Mouse (Mus musculus) embryonic fibroblast, embryonic 13.5 days (primary cell): ENCODE measurements around the gene Nubp2.

Experiments
- CTCF ChIP-seq: IDR thresholded peaks from 2 replicates; pipeline ENCODE4 v1.5.1; 2011; ENCODE audit warnings: mild to moderate bottlenecking, control low read depth, low read length, moderate library complexity, borderline replicate concordance; ENCODE audit not compliant: insufficient read depth
- POLR2A ChIP-seq: IDR thresholded peaks from 2 replicates; pipeline ENCODE4 v1.6.1; 2011; ENCODE audit warnings: low read depth, mild to moderate bottlenecking, control low read depth, low read length, moderate library complexity

DNA sequence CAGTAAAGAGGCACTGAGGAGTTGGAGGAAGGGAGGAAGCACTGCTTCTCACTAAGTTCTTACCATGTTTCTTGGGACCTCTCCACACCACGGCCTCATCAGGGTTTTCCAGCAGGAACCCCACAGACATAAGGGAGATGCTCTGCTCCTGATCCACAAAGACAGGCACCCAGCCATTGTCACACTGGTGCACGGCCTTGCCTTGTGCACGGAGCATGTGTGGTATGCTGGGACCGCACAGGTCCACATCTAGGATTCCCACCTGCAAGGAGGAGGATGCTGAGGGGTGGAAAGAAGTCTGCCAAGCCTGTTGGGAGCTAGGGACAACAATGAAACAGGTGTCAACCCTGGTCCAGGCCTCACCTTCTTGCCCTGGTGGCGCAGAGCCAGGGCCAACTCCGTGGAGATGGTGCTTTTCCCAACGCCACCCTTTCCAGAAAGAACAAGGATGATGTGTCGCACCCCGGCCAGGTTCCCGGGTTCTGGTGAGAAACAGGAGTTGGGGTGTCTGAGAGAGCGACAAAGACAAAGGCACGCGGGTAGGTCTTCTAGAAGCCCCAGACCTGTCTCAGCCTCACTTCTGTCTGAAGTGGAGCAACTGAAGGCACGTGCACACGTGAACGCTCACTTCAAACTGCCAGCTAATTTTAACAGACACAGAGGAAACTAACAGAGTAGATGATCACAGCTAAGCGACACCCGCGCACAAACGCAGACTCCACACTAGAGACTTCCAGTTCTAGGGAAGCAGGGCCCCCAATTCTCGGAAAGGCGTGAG is 604 bp downstream of the Nubp2 start:
- TF ChIP-seq POLR2A (no peak), CTCF (no peak)
